Mouse (Mus musculus): ENCODE data around the gene Hsf5. TPM values are rescaled to one million over a fixed set of nuclear protein-coding genes. Genes with fewer than 3 reads are reported as not detected.

Gene Hsf5
- polyA plus RNA-seq, 1 experiment from 2014 or later: 0.42 TPM

DNA sequence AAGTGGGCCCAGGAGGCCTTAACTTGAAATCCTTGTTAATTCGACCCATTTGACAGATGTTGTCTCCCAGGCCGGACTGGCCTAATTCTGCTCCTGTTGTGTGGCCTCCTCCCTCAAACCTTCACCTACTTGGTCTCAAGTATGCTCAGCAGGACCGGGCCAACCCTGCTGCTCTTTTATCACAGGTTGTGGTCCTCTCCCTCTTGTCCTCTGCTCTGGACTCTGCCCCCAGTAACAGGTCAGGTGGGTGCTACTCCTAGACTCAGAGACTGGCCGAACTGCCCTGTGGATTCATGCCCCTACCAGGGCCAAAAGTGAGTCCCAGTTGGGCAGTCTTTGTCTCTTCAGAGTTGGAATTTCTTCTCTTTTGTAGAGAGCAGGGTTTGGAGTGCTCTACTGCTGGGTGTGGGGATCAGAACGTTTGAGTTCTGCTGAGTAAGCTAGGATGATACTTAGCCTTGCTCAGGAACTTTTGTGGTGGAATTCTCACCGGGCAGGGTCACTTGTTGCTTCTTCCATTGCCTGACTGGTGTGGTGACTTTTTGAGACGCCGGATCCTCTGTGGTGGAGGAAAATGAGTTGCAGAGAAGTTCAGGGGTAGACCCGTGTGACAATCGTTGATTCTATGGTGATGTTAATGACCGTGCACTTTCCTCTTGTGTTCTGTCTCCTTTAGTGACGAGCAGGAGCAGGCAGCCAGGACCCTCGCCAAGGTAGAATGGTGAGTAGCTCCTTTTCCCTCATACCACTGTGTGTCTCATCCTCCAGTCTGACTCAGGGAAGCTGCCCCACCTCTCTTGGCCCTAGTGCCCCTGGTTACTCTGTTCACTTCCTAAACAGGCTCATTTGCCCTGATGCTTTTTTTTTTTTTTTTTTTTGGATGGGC lies 24.0 kb upstream of the Hsf5 start:
- peak overlapping the region; percentile 88 for H3K4me2 ChIP-seq (replicated peaks)
- ATAC-seq (ENCODE audit: low FRiP score, low read depth): no peak
- peak overlapping the region; percentile 80 for H3K4me3 ChIP-seq
- peak overlapping the region; percentile 85 for H3K9ac ChIP-seq
- H3K36me3 ChIP-seq: peaks cover 18% of the 10 kb centered on the region
- no peaks in the 10 kb centered on the region for H3K9me3 ChIP-seq
- H3K27me3 ChIP-seq: no peaks in the 10 kb centered on the region
- peaks cover 61% of the 10 kb centered on the region for H3K4me1 ChIP-seq
- H3K27ac ChIP-seq: peak overlapping the region; percentile 89
- 39% methylated on average over 13 of the region's 13 CpGs for WGBS

DNA sequence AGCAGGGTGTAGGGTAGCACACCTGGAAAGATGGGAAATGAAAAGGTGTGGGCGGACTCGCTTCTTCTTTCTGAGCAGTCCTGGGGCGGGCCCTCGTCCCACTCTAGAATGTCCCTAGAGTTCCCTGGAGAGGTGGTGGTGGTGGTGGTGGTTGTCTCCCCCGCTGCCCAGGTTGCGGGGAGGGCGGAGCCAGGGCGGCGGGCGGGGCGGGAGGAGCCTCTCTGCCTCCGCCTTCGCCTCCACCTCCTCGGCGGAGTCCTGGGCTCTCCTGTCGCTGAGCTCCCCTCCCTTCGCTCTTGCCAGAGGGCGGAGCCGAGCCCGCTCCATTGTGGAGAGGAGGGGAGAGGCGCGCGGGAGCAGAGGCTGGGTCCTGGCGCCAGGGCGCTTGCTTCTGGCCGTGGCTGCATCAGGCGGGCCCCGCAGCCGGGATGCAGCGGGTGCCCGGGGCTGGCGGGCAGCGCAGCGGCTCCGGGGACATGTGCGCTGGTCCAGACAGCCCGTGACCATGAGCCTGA lies 21.6 kb upstream of the Hsf5 start:
- no peaks in the 10 kb centered on the region for H3K27me3 ChIP-seq
- H3K9me3 ChIP-seq: no peaks in the 10 kb centered on the region
- H3K4me2 ChIP-seq (replicated peaks): peak overlapping the region; percentile 95
- peak overlapping the region; percentile 84 for H3K27ac ChIP-seq
- H3K4me1 ChIP-seq: peaks cover 50% of the 10 kb centered on the region
- ATAC-seq (ENCODE audit: low FRiP score, low read depth): peak; percentile 54; the same call in 1 of the 2 replicates
- H3K9ac ChIP-seq: peak overlapping the region; percentile 97
- H3K4me3 ChIP-seq: peak overlapping the region; percentile 88
- 1% methylated on average over 32 of the region's 37 CpGs for WGBS
- H3K36me3 ChIP-seq: peaks cover 42% of the 10 kb centered on the region

DNA sequence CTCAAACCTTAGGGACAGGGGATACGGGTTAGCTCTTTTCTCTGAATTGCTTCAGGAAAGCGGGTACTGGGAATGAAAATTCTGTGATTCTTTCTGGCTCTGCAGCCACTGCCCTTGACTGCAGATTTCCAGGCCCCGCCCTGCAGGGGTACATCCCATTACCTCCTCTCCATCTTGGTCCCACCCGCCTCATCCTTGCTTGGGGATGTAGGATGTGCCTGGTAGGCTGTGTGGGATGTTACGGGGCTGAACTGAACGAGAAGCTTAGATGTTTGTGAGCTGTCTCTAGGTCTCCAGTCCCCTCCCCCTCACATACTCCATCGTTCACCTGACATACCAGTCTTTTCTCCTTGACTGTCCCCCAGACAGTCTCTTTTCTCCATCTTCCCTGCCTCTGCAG lies 21.0 kb upstream of the Hsf5 start:
- peak overlapping the region; percentile 97 for H3K9ac ChIP-seq
- peaks cover 48% of the 10 kb centered on the region for H3K36me3 ChIP-seq
- H3K27ac ChIP-seq: peak overlapping the region; percentile 84
- H3K4me2 ChIP-seq (replicated peaks): peak overlapping the region; percentile 95
- H3K4me1 ChIP-seq: peaks cover 44% of the 10 kb centered on the region
- H3K27me3 ChIP-seq: no peaks in the 10 kb centered on the region
- no peaks in the 10 kb centered on the region for H3K9me3 ChIP-seq
- peak overlapping the region; percentile 88 for H3K4me3 ChIP-seq
- ATAC-seq (ENCODE audit: low FRiP score, low read depth): no peak
- WGBS: 4% methylated on average over 7 of the region's 7 CpGs

DNA sequence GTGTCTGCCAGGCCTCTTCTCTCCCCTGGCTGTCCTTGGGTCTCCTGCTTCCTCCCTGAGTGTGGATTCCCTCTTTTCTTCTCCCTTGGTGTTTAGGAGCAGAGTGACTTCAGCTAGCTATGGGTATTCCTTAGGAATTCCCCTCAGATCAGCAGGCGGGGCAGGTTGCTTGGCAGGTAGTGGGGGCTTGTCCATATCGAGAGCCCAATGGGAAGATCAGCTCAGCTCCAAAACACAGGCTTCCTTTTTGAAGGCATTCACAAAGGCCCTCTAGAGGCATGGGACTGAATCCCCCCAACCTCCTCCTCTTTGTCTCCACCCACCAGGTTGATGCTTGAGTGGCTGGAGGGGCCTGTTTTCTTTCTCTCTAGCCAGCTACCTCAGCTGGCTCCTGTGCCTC lies 20.5 kb upstream of the Hsf5 start:
- Histone ChIP-seq H3K36me3 (peaks cover 53% of the 10 kb centered on the region), H3K9me3 (no peaks in the 10 kb centered on the region), H3K9ac (peak overlapping the region; percentile 97), H3K27ac (no peak overlapping the region; the same call in 1 of the 2 replicates), H3K4me1 (peaks cover 44% of the 10 kb centered on the region), H3K4me3 (peak overlapping the region; percentile 88), H3K4me2 (replicated peaks) (peak overlapping the region; percentile 95), H3K27me3 (no peaks in the 10 kb centered on the region)
- 38% methylated on average over 2 of the region's 2 CpGs for WGBS
- no peak for ATAC-seq (ENCODE audit: low FRiP score, low read depth)

DNA sequence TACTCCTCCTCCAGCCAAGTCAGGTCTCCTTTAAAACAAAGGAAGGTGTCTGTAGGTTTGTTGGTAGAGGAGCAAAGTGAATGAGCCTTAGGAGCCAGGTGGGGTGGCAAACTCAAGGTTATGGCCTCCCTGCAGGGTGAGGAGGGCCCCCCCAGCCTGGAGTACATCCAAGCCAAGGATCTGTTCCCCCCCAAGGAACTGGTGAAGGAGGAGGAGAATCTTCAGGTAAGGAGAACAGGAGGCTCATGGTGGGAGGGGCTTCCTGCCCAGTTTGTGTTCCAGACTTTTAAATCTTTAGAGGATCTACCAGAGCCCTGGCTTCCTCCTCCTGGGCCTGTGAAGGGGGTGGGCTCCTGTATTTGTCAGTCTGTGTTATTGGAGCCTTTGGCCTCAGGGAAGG lies 19.9 kb upstream of the Hsf5 start:
- Histone ChIP-seq H3K4me1 (peaks cover 44% of the 10 kb centered on the region), H3K4me3 (no peak overlapping the region), H3K4me2 (replicated peaks) (peak overlapping the region; percentile 95), H3K9ac (peak overlapping the region; percentile 97; the same call in 1 of the 2 replicates), H3K36me3 (peaks cover 59% of the 10 kb centered on the region), H3K27ac (no peak overlapping the region), H3K27me3 (no peaks in the 10 kb centered on the region), H3K9me3 (no peaks in the 10 kb centered on the region)
- ATAC-seq (ENCODE audit: low FRiP score, low read depth): no peak

DNA sequence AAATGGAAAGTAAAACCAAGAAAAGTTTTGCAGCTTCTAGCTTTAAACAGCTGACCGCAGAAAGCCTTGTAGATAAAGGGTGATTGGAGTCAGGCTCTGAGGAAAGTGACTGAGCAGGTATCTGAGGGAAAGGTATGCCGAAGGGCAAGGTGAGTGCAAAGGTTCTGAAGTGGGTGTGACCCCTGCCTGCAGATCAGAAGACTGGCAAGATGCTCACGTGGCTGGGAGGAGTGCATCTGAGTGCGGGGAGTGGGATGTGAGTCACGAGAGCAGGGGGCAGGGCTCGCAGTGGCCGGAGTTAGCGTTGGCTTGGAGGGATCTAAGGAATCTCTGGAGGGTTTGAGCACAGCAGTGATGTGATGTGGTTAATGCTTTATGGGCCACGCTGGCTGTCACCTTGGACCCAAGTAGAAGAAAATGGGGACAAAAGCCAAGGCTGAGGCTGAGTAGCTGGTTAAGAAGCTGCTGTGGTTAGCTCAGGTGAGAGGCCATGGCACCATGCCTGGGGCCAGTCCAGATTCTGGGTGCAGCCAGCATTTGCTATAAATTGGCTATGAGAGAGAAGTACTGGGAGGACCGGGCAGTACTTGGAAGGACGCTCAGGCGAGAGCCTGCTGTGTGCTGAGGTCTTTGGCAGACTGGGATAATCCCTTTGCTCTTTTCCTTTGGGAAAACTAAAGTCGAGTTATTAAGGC lies 17.4 kb upstream of the Hsf5 start:
- no peak for ATAC-seq (ENCODE audit: low FRiP score, low read depth)
- H3K9me3 ChIP-seq: no peaks in the 10 kb centered on the region
- WGBS: 88% methylated on average over 13 of the region's 13 CpGs

DNA sequence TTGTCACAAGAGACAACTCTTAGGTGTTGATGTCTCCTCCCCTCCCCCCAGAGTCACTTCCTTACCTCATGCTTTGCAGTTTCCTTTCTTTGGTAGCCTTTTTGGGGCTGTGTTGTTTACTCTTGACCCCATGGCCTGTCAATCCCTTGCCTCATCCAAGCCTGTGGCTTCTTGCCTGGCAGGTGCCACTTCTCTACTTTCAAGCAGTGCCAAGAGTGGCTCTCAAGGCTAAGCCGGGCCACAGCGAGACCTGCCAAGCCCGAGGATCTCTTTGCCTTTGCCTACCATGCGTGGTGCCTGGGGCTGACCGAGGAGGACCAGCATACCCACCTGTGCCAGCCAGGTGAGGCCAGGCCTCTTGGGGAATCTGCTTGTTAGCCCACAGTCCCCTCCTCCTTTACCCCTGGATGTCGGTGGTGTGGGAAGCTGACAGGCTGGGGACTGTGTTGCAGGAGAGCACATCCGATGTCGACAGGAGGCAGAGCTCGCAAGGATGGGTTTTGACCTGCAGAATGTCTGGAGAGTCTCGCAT lies 16.6 kb upstream of the Hsf5 start:
- peaks cover 86% of the 10 kb centered on the region for H3K36me3 ChIP-seq
- H3K27ac ChIP-seq: no peak overlapping the region
- WGBS: 93% methylated on average over 10 of the region's 10 CpGs
- H3K9me3 ChIP-seq: no peaks in the 10 kb centered on the region
- no peak overlapping the region for H3K4me2 ChIP-seq (replicated peaks)
- no peak for ATAC-seq (ENCODE audit: low FRiP score, low read depth)
- no peaks in the 10 kb centered on the region for H3K27me3 ChIP-seq
- no peak overlapping the region for H3K4me3 ChIP-seq
- H3K9ac ChIP-seq: no peak overlapping the region
- peaks cover 18% of the 10 kb centered on the region for H3K4me1 ChIP-seq

More for the DNA sequence above, 17.4 kb upstream of the Hsf5 start:
- Histone ChIP-seq H3K4me3 (no peak overlapping the region), H3K9ac (no peak overlapping the region), H3K4me1 (peaks cover 25% of the 10 kb centered on the region), H3K27ac (no peak overlapping the region), H3K4me2 (replicated peaks) (no peak overlapping the region), H3K27me3 (no peaks in the 10 kb centered on the region), H3K36me3 (peaks cover 77% of the 10 kb centered on the region)

DNA sequence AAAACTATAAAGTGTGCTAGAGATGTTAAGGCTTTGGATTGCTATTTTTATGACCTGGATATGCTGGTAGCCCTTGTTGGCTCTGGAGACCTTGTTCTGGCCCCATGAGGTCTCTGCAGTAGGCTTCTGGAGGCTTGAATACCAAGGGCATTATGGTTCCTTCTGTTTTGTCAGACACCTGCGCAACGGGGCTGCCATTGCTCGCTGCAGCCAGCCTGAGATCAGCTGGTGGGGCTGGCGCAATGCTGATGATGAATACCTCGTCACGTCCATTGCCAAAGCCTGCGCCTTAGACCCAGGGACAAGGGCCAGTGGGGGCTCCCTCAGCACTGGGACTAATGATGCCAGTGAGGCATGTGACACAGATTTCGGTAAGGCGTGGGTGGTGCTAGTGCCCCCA lies 14.7 kb upstream of the Hsf5 start:
- no peak for ATAC-seq (ENCODE audit: low FRiP score, low read depth)
- 93% methylated on average over 9 of the region's 9 CpGs for WGBS

DNA sequence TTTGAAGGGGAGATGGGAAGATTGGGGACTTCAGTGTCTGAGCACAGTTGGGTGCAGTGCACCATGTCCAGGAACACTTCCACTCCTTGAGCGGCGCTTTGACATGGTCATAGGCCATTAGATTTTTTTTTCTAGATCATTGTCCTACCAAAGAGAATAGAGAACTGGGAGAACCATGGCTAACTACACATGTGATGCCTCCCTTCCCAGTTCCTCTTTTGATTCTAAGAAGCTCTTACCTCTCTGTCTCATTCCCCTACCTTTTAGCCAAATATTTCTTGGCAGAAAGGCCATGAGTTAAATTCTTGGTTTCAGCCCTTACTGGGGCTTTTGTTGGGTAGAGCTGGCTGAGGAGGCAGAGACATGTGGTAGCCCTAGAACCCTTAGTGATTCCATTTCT lies 13.4 kb upstream of the Hsf5 start:
- WGBS: 98% methylated on average over 2 of the region's 2 CpGs
- no peaks in the 10 kb centered on the region for H3K27me3 ChIP-seq
- no peak overlapping the region for H3K9ac ChIP-seq
- no peaks in the 10 kb centered on the region for H3K4me1 ChIP-seq
- no peak overlapping the region for H3K27ac ChIP-seq
- ATAC-seq (ENCODE audit: low FRiP score, low read depth): no peak
- H3K4me2 ChIP-seq (replicated peaks): no peak overlapping the region
- H3K4me3 ChIP-seq: no peak overlapping the region
- H3K9me3 ChIP-seq: no peaks in the 10 kb centered on the region
- peaks cover 99% of the 10 kb centered on the region for H3K36me3 ChIP-seq

More for the DNA sequence above, 14.7 kb upstream of the Hsf5 start:
- no peak overlapping the region for H3K9ac ChIP-seq
- H3K36me3 ChIP-seq: peaks cover 99% of the 10 kb centered on the region
- H3K27me3 ChIP-seq: no peaks in the 10 kb centered on the region
- no peaks in the 10 kb centered on the region for H3K9me3 ChIP-seq
- no peak overlapping the region for H3K27ac ChIP-seq
- peaks cover 2% of the 10 kb centered on the region for H3K4me1 ChIP-seq
- H3K4me2 ChIP-seq (replicated peaks): no peak overlapping the region
- H3K4me3 ChIP-seq: no peak overlapping the region

DNA sequence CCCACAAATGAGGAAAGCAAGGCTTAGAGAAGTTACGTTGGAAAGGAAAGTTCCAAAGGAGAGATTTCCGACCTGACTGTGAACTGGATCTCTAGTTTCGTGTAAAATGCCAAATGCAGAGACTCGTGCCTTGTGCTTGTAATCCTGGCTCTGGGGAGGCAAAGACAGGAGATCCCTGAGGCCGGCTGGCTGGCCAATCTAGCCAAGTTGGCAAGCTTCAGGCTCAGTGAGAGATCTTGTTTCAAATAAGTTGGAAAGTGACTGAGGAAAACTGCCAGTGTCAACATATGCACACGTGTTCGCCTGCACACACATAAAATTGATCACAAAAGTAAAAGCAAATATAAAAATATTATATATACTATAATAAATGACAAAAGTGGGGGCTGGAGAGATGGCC lies 7.7 kb upstream of the Hsf5 start:
- Histone ChIP-seq H3K36me3 (peaks cover 99% of the 10 kb centered on the region), H3K27ac (no peak overlapping the region), H3K27me3 (no peaks in the 10 kb centered on the region), H3K9ac (no peak overlapping the region), H3K4me1 (no peaks in the 10 kb centered on the region), H3K4me2 (replicated peaks) (no peak overlapping the region), H3K9me3 (no peaks in the 10 kb centered on the region), H3K4me3 (no peak overlapping the region)
- 84% methylated on average over 7 of the region's 7 CpGs for WGBS
- no peak for ATAC-seq (ENCODE audit: low FRiP score, low read depth)

DNA sequence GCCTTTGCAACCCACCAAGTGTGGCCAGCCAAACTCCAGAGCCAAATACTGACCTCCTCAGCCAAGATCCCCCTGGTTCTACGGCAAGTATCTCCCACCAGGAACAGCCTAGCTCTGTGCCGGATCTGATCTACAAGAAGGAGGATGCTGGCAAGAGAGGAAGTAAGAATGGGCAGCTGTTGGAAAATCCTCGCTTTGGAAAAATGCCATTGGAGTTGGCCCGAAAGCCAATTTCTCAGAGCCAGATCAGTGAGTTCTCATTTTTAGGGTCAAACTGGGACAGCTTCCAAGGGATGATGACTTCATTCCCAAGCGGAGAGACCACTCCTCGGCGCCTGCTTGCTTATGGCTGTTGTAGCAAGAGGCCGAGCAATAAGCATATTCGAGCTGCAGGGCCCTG lies 5.4 kb upstream of the Hsf5 start:
- H3K4me3 ChIP-seq: no peak overlapping the region
- H3K27me3 ChIP-seq: no peaks in the 10 kb centered on the region
- ATAC-seq (ENCODE audit: low FRiP score, low read depth): no peak
- no peak overlapping the region for H3K27ac ChIP-seq
- peaks cover 98% of the 10 kb centered on the region for H3K36me3 ChIP-seq
- H3K9me3 ChIP-seq: no peaks in the 10 kb centered on the region
- no peaks in the 10 kb centered on the region for H3K4me1 ChIP-seq
- WGBS: 91% methylated on average over 9 of the region's 9 CpGs
- H3K9ac ChIP-seq: no peak overlapping the region
- H3K4me2 ChIP-seq (replicated peaks): no peak overlapping the region

DNA sequence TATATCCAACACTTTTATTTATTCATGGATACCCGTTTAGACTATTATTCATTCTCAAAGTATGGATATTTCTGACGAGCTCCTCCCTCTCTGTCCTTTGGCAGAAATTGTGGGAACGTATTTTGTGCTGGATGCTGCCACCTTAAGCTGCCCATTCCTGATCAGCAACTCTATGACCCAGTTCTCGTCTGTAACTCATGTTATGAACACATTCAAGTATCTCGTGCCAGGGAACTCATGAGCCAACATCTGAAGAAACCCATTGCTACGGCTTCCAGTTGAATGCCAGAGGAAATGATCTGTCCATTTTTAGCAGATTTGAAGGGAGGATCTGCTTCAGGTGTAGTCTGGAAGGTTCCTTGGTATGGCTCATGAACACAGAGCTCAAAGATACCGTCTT lies 3.0 kb upstream of the Hsf5 start:
- WGBS: 93% methylated on average over 7 of the region's 7 CpGs
- peaks cover 95% of the 10 kb centered on the region for H3K36me3 ChIP-seq
- ATAC-seq (ENCODE audit: low FRiP score, low read depth): no peak
- no peak overlapping the region for H3K9ac ChIP-seq
- no peaks in the 10 kb centered on the region for H3K4me1 ChIP-seq
- H3K9me3 ChIP-seq: peaks cover 10% of the 10 kb centered on the region; the same call in 1 of the 2 replicates
- no peak overlapping the region for H3K4me3 ChIP-seq
- no peak overlapping the region for H3K4me2 ChIP-seq (replicated peaks)
- no peak overlapping the region for H3K27ac ChIP-seq
- no peaks in the 10 kb centered on the region for H3K27me3 ChIP-seq

All from limb, embryonic 13.5 days (tissue).